ENCODE assay signal across 13 mouse cellular contexts in genomic region chr14:48968670-48969069, GRCm38 (mm10).
"Had no signal": no experiment of that assay in that cellular context is flagged by ENCODE, and none has a peak within 500 bp of the region (broad histone marks: within the 10 kb centered on the region; RNA-seq: fewer than 3 reads in every experiment).

No protein-coding gene starts in this region.

- H3K9me3 ChIP-seq: liver, embryonic 13.5 days; midbrain, embryonic 10.5 days; stomach, embryonic 15.5 days had no signal

- H3K36me3 ChIP-seq: liver, embryonic 13.5 days; midbrain, embryonic 10.5 days; stomach, embryonic 15.5 days had no signal

- H3K27me3 ChIP-seq: liver, embryonic 13.5 days; stomach, embryonic 15.5 days had no signal

- H3K27ac ChIP-seq: liver, embryonic 13.5 days; macrophage; midbrain, embryonic 10.5 days; stomach, embryonic 15.5 days had no signal

- H3K9ac ChIP-seq: liver, embryonic 13.5 days; stomach, embryonic 15.5 days had no signal

- H3K4me1 ChIP-seq: liver, embryonic 13.5 days; midbrain, embryonic 10.5 days; stomach, embryonic 15.5 days had no signal

- H3K4me3 ChIP-seq: liver, embryonic 13.5 days; midbrain, embryonic 10.5 days; stomach, embryonic 15.5 days had no signal

- DNase-seq: kidney, adult 9 months; kidney, postnatal 14 days; kidney, postnatal 4 days; liver, embryonic 13.5 days; lung, adult 2 months; midbrain, embryonic 14.5 days; right cerebral cortex, adult 18-20 months; right cerebral cortex, postnatal 25 days; spleen, adult 18-20 months; thymus, postnatal 25 days had no signal
